Mouse (Mus musculus) G1E (cell line): ENCODE results near the gene Il12b.

Source experiments
- CTCF ChIP-seq: IDR thresholded peaks from 2 replicates; pipeline ENCODE4 v1.5.1; 2012; ENCODE audit warnings: low read depth, low read length, inconsistent platforms, mixed read lengths
- GATA1 ChIP-seq: IDR thresholded peaks from 2 replicates; pipeline ENCODE4 v1.6.1; 2012; ENCODE audit warnings: borderline replicate concordance, low read length, inconsistent platforms, mixed read lengths
- TAL1 ChIP-seq: conservative IDR thresholded peaks from 2 replicates; pipeline ENCODE4 v1.6.1; 2012; ENCODE audit warnings: low read depth, low read length, inconsistent platforms, mixed read lengths

DNA sequence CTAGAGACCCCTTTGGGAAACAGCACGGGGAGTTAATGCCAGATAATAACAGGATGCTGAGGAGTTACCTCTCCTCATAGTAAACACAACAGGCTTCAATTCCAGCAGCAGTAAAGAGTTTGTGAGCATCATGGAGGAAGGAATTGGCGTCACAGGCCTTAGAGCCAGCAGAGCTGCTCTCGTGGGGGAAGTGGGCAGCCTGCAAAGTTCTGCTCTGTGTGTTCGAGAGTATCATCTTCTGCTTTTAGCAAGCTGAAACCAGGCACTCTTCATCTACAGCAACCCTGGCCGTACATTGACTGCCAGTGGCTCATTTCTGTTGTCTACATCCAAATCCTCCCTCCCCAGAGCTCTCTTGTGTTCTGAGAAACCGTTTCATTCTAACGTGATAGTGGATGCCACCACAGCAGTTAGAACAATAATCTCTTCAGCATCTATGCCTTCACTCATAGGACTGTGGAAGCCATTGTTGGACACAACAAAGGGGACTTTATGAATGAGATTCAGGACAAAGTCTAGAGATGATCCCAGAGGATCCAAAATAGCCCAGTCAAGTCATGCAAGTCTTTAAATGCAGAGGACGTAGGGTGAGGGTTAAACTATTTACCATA, 44.9 kb upstream of the Il12b start:
- TF ChIP-seq CTCF, result no peak
- TF ChIP-seq GATA1, result no peak
- TF ChIP-seq TAL1, result no peak
